ENCODE assay signal across 8 mouse cellular contexts in the genomic region with DNA sequence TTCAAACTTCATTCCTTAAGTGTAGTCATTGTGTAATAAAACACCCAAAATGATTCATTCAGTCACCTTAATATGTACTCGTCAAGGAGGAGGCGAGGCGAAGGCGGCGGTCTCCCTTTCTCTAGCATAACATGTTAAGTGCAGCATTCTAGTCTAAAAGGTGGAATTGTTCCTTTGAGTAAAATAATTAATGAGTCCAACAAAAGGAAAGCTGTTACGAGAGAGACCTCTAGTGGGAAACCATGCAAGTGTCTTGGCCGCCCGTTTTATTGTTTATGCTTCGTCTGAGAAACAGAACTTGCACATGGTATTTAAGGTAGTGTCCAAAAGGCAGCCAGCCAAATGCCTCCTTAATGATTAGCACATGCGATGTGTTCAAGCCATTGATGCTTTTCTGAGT.
DNase-seq lines count a peak whose midpoint lies in the region; ATAC-seq lines count a peak whose summit lies in the region.

No protein-coding gene starts in this region.

- WGBS in hindbrain, embryonic 11.5 days: 36% methylated on average over 10 of the region's 10 CpGs
- 9% methylated on average over 10 of the region's 10 CpGs for WGBS in stomach, embryonic 14.5 days

- no peaks in the 10 kb centered on the region for H3K27me3 ChIP-seq in hindbrain, embryonic 11.5 days (ENCODE audit: control insufficient read depth, insufficient read depth, low read length)
- no peaks in the 10 kb centered on the region for H3K27me3 ChIP-seq in stomach, embryonic 14.5 days (ENCODE audit: control insufficient read depth, insufficient read depth, low read length)

- peak; percentile 22 to 32 for DNase-seq in heart, postnatal 10 days
- no peak for DNase-seq in heart, adult 9 months (ENCODE audit: low spot score in 2 of 2)
- DNase-seq in embryo, embryonic 10.5 days (ENCODE audit: low spot score): peak; percentile 86
- peak; percentile 63 for DNase-seq in hindbrain, embryonic 11.5 days (ENCODE audit: low spot score)
- peak; percentile 38 to 57 for DNase-seq in layer of hippocampus, postnatal 10 days (ENCODE audit: low spot score in 2 of 2)
- peak; percentile 54 for DNase-seq in mesoderm, embryonic 11.5 days (ENCODE audit: low read depth, low spot score)
- no peak for DNase-seq in natural killer cell, adult 2 months (ENCODE audit: low spot score in 2 of 2)

- no peaks in the 10 kb centered on the region for H3K4me1 ChIP-seq in hindbrain, embryonic 11.5 days (replicated peaks; ENCODE audit: control insufficient read depth, insufficient read depth, low read length)
- H3K4me1 ChIP-seq in stomach, embryonic 14.5 days (ENCODE audit: control insufficient read depth, insufficient read depth, low read length): no peaks in the 10 kb centered on the region

- peak; percentile 49; the same call in 1 of the 2 replicates for ATAC-seq in hindbrain, embryonic 11.5 days (ENCODE audit: low FRiP score)
- 0 out of 2 replicates have a peak, but pooled peaks have one; percentile 28 for ATAC-seq in stomach, embryonic 14.5 days (ENCODE audit: insufficient number of reproducible peaks, insufficient read depth, low FRiP score, low read depth)

- no peak overlapping the region for H3K4me3 ChIP-seq in hindbrain, embryonic 11.5 days (ENCODE audit: low read depth, low read length)
- H3K4me3 ChIP-seq in stomach, embryonic 14.5 days (ENCODE audit: low read depth, low read length): no peak overlapping the region

- H3K36me3 ChIP-seq in hindbrain, embryonic 11.5 days (ENCODE audit: control insufficient read depth, insufficient read depth, low read length): no peaks in the 10 kb centered on the region
- no peaks in the 10 kb centered on the region for H3K36me3 ChIP-seq in stomach, embryonic 14.5 days (ENCODE audit: control insufficient read depth, insufficient read depth, low read length)

- no peaks in the 10 kb centered on the region for H3K9me3 ChIP-seq in hindbrain, embryonic 11.5 days (ENCODE audit: control insufficient read depth, low read length)
- H3K9me3 ChIP-seq in stomach, embryonic 14.5 days (ENCODE audit: control insufficient read depth, low read depth, low read length): no peaks in the 10 kb centered on the region

- H3K4me2 ChIP-seq in hindbrain, embryonic 11.5 days (replicated peaks; ENCODE audit: low read depth, low read length): no peak overlapping the region
- 0 out of 2 replicates have a peak overlapping the region, but pooled peaks have one; percentile 6 for H3K4me2 ChIP-seq in stomach, embryonic 14.5 days (replicated peaks; ENCODE audit: low read depth, low read length)

- H3K9ac ChIP-seq in hindbrain, embryonic 11.5 days (ENCODE audit: low read depth, low read length): no peak overlapping the region
- no peak overlapping the region for H3K9ac ChIP-seq in stomach, embryonic 14.5 days (replicated peaks; ENCODE audit: low read depth, low read length)

- intact Hi-C loops in heart, postnatal 10 days (cut with DNase I): loop anchor here (5.0 to 10.0 kb wide), 3 partner anchors 177 to 1900 kb away; no protein-coding TSS in a partner anchor

- no peak overlapping the region for H3K27ac ChIP-seq in hindbrain, embryonic 11.5 days (ENCODE audit: low read depth, low read length)
- H3K27ac ChIP-seq in stomach, embryonic 14.5 days (ENCODE audit: low read length): no peak overlapping the region

Comparison
In these comparisons a context has a peak if more than half of its experiments do, and no peak if none do; other contexts are left out.
1. DNase-seq: peak in heart, postnatal 10 days (2 of 2), embryo, embryonic 10.5 days (single experiment), hindbrain, embryonic 11.5 days (single experiment), layer of hippocampus, postnatal 10 days (2 of 2) and mesoderm, embryonic 11.5 days (single experiment); none in heart, adult 9 months (0 of 2) and natural killer cell, adult 2 months (0 of 2).